Comparison of ENCODE assay signal across 10 mouse cellular contexts in the genomic region with DNA sequence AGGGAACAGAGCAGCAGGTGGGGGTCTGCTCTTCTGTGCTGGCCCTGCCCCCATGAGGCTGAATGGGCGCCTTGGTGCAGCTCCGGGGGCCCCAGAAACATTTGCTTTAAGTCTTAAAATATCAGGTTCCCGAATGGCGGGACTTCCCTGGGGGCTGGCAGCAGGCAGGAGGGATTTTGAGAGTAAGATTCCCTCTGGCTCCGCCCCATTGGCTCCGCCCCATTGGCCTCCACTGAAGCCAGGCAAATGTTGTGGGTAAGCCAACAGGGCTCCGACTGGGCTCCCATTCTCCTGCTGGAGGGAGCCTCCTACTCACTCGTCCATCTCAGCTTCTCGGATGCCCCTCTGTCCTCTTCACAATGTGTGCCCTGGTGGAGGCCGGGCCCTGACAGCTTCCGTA. TPM values are rescaled to one million over a fixed set of nuclear protein-coding genes. Genes with fewer than 3 reads are reported as not detected.
DNase-seq lines count a peak whose midpoint lies in the region; ATAC-seq lines count a peak whose summit lies in the region.
"Had no signal": no experiment of that assay in that cellular context is flagged by ENCODE, and none has a peak within 500 bp of the region (broad histone marks: within the 10 kb centered on the region; RNA-seq: fewer than 3 reads in every experiment).

No protein-coding gene starts in this region.

- no peak overlapping the region for H3K27ac ChIP-seq in lung, embryonic 15.5 days
- H3K27ac ChIP-seq in embryonic facial prominence, embryonic 14.5 days (replicated peaks; ENCODE audit: low read depth, low read length), result no peak overlapping the region
- no peak overlapping the region for H3K27ac ChIP-seq in midbrain, embryonic 13.5 days

- peak overlapping the region; percentile 38 for H3K4me2 ChIP-seq in lung, embryonic 15.5 days
- peak overlapping the region; percentile 33 for H3K4me2 ChIP-seq in embryonic facial prominence, embryonic 14.5 days (ENCODE audit: low read depth, low read length)
- H3K4me2 ChIP-seq in midbrain, embryonic 13.5 days (replicated peaks), result peak overlapping the region; percentile 21; the same call in 1 of the 2 replicates

- 17% methylated on average over 11 of the region's 11 CpGs for WGBS in lung, embryonic 15.5 days
- WGBS in embryonic facial prominence, embryonic 14.5 days, result 8% methylated on average over 11 of the region's 11 CpGs
- 5% methylated on average over 11 of the region's 11 CpGs for WGBS in midbrain, embryonic 13.5 days

- peaks cover 40% of the 10 kb centered on the region for H3K4me1 ChIP-seq in lung, embryonic 15.5 days
- H3K4me1 ChIP-seq in embryonic facial prominence, embryonic 14.5 days (ENCODE audit: control insufficient read depth, insufficient read depth, low read length), result peaks cover 17% of the 10 kb centered on the region
- H3K4me1 ChIP-seq in midbrain, embryonic 13.5 days (replicated peaks), result no peaks in the 10 kb centered on the region

- no peaks in the 10 kb centered on the region for H3K9me3 ChIP-seq in lung, embryonic 15.5 days
- H3K9me3 ChIP-seq in embryonic facial prominence, embryonic 14.5 days (ENCODE audit: control insufficient read depth, low read length), result no peaks in the 10 kb centered on the region
- H3K9me3 ChIP-seq in midbrain, embryonic 13.5 days, result no peaks in the 10 kb centered on the region
- H3K9me3 ChIP-seq: megakaryocyte, embryonic 14.5 days had no signal

- no peaks in the 10 kb centered on the region for H3K36me3 ChIP-seq in lung, embryonic 15.5 days
- no peaks in the 10 kb centered on the region for H3K36me3 ChIP-seq in embryonic facial prominence, embryonic 14.5 days (ENCODE audit: control insufficient read depth, insufficient read depth, low read length)
- no peaks in the 10 kb centered on the region for H3K36me3 ChIP-seq in midbrain, embryonic 13.5 days

- no peak overlapping the region for H3K4me3 ChIP-seq in lung, embryonic 15.5 days
- H3K4me3 ChIP-seq in embryonic facial prominence, embryonic 14.5 days (ENCODE audit: low read depth, low read length), result no peak overlapping the region
- no peak overlapping the region for H3K4me3 ChIP-seq in midbrain, embryonic 13.5 days (replicated peaks)
- H3K4me3 ChIP-seq: megakaryocyte, embryonic 14.5 days had no signal

- H3K9ac ChIP-seq in lung, embryonic 15.5 days, result no peak overlapping the region
- no peak overlapping the region; the same call in 1 of the 2 replicates for H3K9ac ChIP-seq in embryonic facial prominence, embryonic 14.5 days (ENCODE audit: low read depth, low read length)
- H3K9ac ChIP-seq in midbrain, embryonic 13.5 days (replicated peaks), result no peak overlapping the region

- H3K27me3 ChIP-seq in lung, embryonic 15.5 days, result 0 out of 2 replicates have a peak, but pooled peaks cover 7% of the 10 kb centered on the region
- H3K27me3 ChIP-seq in embryonic facial prominence, embryonic 14.5 days (replicated peaks; ENCODE audit: control insufficient read depth, insufficient read depth, low read length), result no peaks in the 10 kb centered on the region
- peaks cover 34% of the 10 kb centered on the region for H3K27me3 ChIP-seq in midbrain, embryonic 13.5 days

- ATAC-seq in lung, embryonic 15.5 days (ENCODE audit: borderline replicate concordance, extremely low read depth, low FRiP score, low TSS enrichment), result no peak
- peak; percentile 66 for ATAC-seq in embryonic facial prominence, embryonic 14.5 days (ENCODE audit: low read depth)
- ATAC-seq in midbrain, embryonic 13.5 days, result 0 out of 2 replicates have a peak, but pooled peaks have one; percentile 15

- DNase-seq in embryo, embryonic 11 days, result peak; percentile 70
- DNase-seq in embryo, embryonic 9.5 days (ENCODE audit: extremely low spot score), result no peak
- no peak for DNase-seq in lung, adult 18-20 months
- DNase-seq in embryonic facial prominence, embryonic 14.5 days (ENCODE audit: low spot score), result peak; percentile 85
- DNase-seq in left cerebral cortex, adult 9 months (ENCODE audit: low spot score in 2 of 2), result no peak
- no peak for DNase-seq in frontal cortex, postnatal 10 days (ENCODE audit: low spot score in 2 of 2)
- DNase-seq: cerebellum, adult 9-11 months had no signal

RNA-seq across cellular contexts. Expression of gene Gp1bb, which starts 14.0 kb away (rescaled TPM):
- polyA plus RNA-seq in lung, embryonic 15.5 days (2015; fragmentation: Nextera tagmentation; extraction: Ambion mirVana), result 2.8 and 4.3 TPM in 2 replicates
- 3.0 and 3.1 TPM in 2 replicates for polyA plus RNA-seq in embryonic facial prominence, embryonic 14.5 days (2014; fragmentation: Nextera tagmentation; extraction: Ambion mirVana)
- polyA plus RNA-seq in midbrain, embryonic 13.5 days (2015; fragmentation: Nextera tagmentation; extraction: Ambion mirVana), result 8.2 and 10.5 TPM in 2 replicates

RNA-seq across cellular contexts. Expression of gene Tbx1, which starts 17.8 kb away (rescaled TPM):
- polyA plus RNA-seq in lung, embryonic 15.5 days (2015; fragmentation: Nextera tagmentation; extraction: Ambion mirVana), result 10.9 and 13.1 TPM in 2 replicates
- polyA plus RNA-seq in embryonic facial prominence, embryonic 14.5 days (2014; fragmentation: Nextera tagmentation; extraction: Ambion mirVana), result 10.5 and 12.4 TPM in 2 replicates
- polyA plus RNA-seq in midbrain, embryonic 13.5 days (2015; fragmentation: Nextera tagmentation; extraction: Ambion mirVana), result 0.34 and 0.71 TPM in 2 replicates

RNA-seq across cellular contexts. Expression of gene Gm49601, which starts 18.0 kb away (rescaled TPM):
- polyA plus RNA-seq in lung, embryonic 15.5 days (2015; fragmentation: Nextera tagmentation; extraction: Ambion mirVana), result 3.2 and 4.0 TPM in 2 replicates
- 2.4 and 2.6 TPM in 2 replicates for polyA plus RNA-seq in embryonic facial prominence, embryonic 14.5 days (2014; fragmentation: Nextera tagmentation; extraction: Ambion mirVana)
- polyA plus RNA-seq in midbrain, embryonic 13.5 days (2015; fragmentation: Nextera tagmentation; extraction: Ambion mirVana), result 16.5 and 18.3 TPM in 2 replicates

RNA-seq across cellular contexts. Expression of gene Sept5, which starts 21.5 kb away (rescaled TPM):
- 20.2 and 20.9 TPM in 2 replicates for polyA plus RNA-seq in lung, embryonic 15.5 days (2015; fragmentation: Nextera tagmentation; extraction: Ambion mirVana)
- polyA plus RNA-seq in embryonic facial prominence, embryonic 14.5 days (2014; fragmentation: Nextera tagmentation; extraction: Ambion mirVana), result 34.1 and 43.5 TPM in 2 replicates
- 149 and 151 TPM in 2 replicates for polyA plus RNA-seq in midbrain, embryonic 13.5 days (2015; fragmentation: Nextera tagmentation; extraction: Ambion mirVana)

Comparison
In these comparisons a context has a peak if more than half of its experiments do, and no peak if none do; other contexts are left out.
1. DNase-seq: peak in embryo, embryonic 11 days (single experiment) and embryonic facial prominence, embryonic 14.5 days (single experiment); none in embryo, embryonic 9.5 days (single experiment), lung, adult 18-20 months (0 of 2), left cerebral cortex, adult 9 months (0 of 2) and frontal cortex, postnatal 10 days (0 of 2).
2. Peak in every context shown above with its lines, with median percentiles within 50 percentile points of each other: H3K4me2 ChIP-seq.